ENCODE assay signal across 24 mouse cellular contexts in the genomic region with DNA sequence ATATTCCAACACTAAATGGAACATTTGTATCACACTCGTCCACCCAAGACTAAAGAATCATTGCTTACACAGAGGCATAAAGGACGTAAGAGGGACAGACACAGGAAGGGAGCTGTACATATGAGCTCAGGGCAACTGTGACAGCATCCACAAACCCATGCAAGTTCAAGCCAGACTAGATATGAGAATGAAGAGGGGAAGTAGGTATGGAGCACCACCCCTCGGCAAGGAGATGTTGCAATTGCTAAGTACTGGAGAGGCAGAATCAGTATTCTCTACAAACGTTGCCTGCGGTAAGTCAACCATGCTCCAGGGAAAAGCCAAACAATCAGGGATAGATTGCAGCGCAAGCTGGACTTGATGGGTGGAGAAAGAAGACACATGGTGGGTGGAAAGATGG.
DNase-seq lines count a peak whose midpoint lies in the region; ATAC-seq and TF ChIP-seq lines count a peak whose summit lies in the region.
"Had no signal": no experiment of that assay in that cellular context is flagged by ENCODE, and none has a peak within 500 bp of the region (broad histone marks: within the 10 kb centered on the region; RNA-seq: fewer than 3 reads in every experiment).

No protein-coding gene starts in this region.

- peaks cover 0 to 3% of the 10 kb centered on the region in 2 experiments; a peak in 3 of 4 replicates for H3K4me1 ChIP-seq in MEL (ENCODE audit: control insufficient read depth in 1 of 2, insufficient read depth in 2 of 2, low read length in 2 of 2)
- H3K4me1 ChIP-seq: embryonic facial prominence, embryonic 13.5 days; embryonic facial prominence, embryonic 15.5 days; forebrain, embryonic 10.5 days had no signal

- H3K9me3 ChIP-seq in MEL (replicated peaks; ENCODE audit: insufficient read depth, low read length), result no peaks in the 10 kb centered on the region
- H3K9me3 ChIP-seq: embryonic facial prominence, embryonic 13.5 days; embryonic facial prominence, embryonic 15.5 days; forebrain, embryonic 10.5 days; forebrain, embryonic 12.5 days had no signal

- no peak overlapping the region for H3K4me3 ChIP-seq in MEL (ENCODE audit: control insufficient read depth in 1 of 2, insufficient read depth in 1 of 2, low read depth in 2 of 2, low read length in 2 of 2)
- H3K4me3 ChIP-seq: embryonic facial prominence, embryonic 13.5 days; embryonic facial prominence, embryonic 15.5 days; erythroblast, embryonic 14.5 days; forebrain, embryonic 10.5 days; forebrain, embryonic 12.5 days had no signal

- TF ChIP-seq EP300 in MEL (IDR thresholded peaks at IDR 0.05; ENCODE audit: low read depth in 1 of 2, low read length in 2 of 2), result no peak

- 0 out of 6 replicates have a peak, but pooled peaks of 1 of the 3 experiments have one; percentile 12 for TF ChIP-seq CTCF in MEL (IDR thresholded peaks at IDR 0.05 in 2 of 3, conservative IDR thresholded peaks at IDR 0.05 in 1 of 3; ENCODE audit: control insufficient read depth in 1 of 3, insufficient read depth in 1 of 3, low read depth in 2 of 3, low read length in 3 of 3, poor library complexity in 1 of 3, severe bottlenecking in 1 of 3)

- no peaks in the 10 kb centered on the region for H3K79me2 ChIP-seq in MEL (ENCODE audit: control insufficient read depth, insufficient read depth, low read length, poor library complexity)

- ATAC-seq in megakaryocyte, adult 5-6 weeks (ENCODE audit: poor library complexity, severe bottlenecking), result peak; percentile 85
- ATAC-seq: activated CD4-positive, CD25-positive, alpha-beta regulatory T cell, adult 4 months; forebrain, embryonic 14.5 days; forebrain, embryonic 16.5 days had no signal

- TF ChIP-seq RAD21 in MEL (IDR thresholded peaks at IDR 0.05; ENCODE audit: low read depth, low read length), result no peak; the same call in none of the 2 replicates

- DNase-seq in A20 (ENCODE audit: low read depth, low spot score), result peak; percentile 18
- DNase-seq in MEL (ENCODE audit: low read depth, low spot score), result peak; percentile 51
- DNase-seq in cerebellum, adult 11-12 months, result no peak
- DNase-seq in lung, postnatal 14 days, result no peak
- no peak for DNase-seq in left cerebral cortex, postnatal 25 days (ENCODE audit: low spot score in 2 of 2)
- no peak for DNase-seq in kidney, adult 9 months
- DNase-seq: adrenal gland, adult 8-10 months; adrenal gland, postnatal 14 days; adrenal gland, postnatal 36 days; cerebellum, adult 18-20 months; cerebellum, adult 8-10 months; cerebellum, adult 9-11 months; cerebellum, postnatal 14 days; cerebellum, postnatal 36 days; embryo, embryonic 11 days had no signal

- H3K9ac ChIP-seq in MEL (ENCODE audit: control insufficient read depth, low read depth, low read length, poor library complexity, severe bottlenecking), result no peak overlapping the region
- H3K9ac ChIP-seq: embryonic facial prominence, embryonic 13.5 days; embryonic facial prominence, embryonic 15.5 days; forebrain, embryonic 12.5 days had no signal

- intact Hi-C loops in left cerebral cortex, postnatal 25 days (cut with DNase I), result no loop called here

- peaks cover 0 to 4% of the 10 kb centered on the region in 2 experiments; a peak in 2 of 4 replicates for H3K36me3 ChIP-seq in MEL (ENCODE audit: control insufficient read depth in 1 of 2, insufficient read depth in 2 of 2, low read length in 2 of 2)
- H3K36me3 ChIP-seq: embryonic facial prominence, embryonic 13.5 days; embryonic facial prominence, embryonic 15.5 days; forebrain, embryonic 10.5 days; forebrain, embryonic 12.5 days had no signal

- no peak overlapping the region for H3K27ac ChIP-seq in MEL (ENCODE audit: control insufficient read depth, low read depth, low read length)
- H3K27ac ChIP-seq: embryonic facial prominence, embryonic 13.5 days; embryonic facial prominence, embryonic 15.5 days; forebrain, embryonic 10.5 days; forebrain, embryonic 12.5 days had no signal

- no peaks in the 10 kb centered on the region for H3K27me3 ChIP-seq in MEL (ENCODE audit: control insufficient read depth in 1 of 2, insufficient read depth in 2 of 2, low read length in 2 of 2)
- H3K27me3 ChIP-seq: embryonic facial prominence, embryonic 13.5 days; embryonic facial prominence, embryonic 15.5 days; forebrain, embryonic 12.5 days had no signal

- no peak for TF ChIP-seq POLR2A in MEL (IDR thresholded peaks at IDR 0.05; ENCODE audit: control insufficient read depth in 1 of 2, insufficient read depth in 1 of 2, low read depth in 1 of 2, low read length in 2 of 2, poor library complexity in 1 of 2)

TF ChIP-seq in MEL, 35 proteins besides CTCF, POLR2A, EP300 and RAD21:
- no peak for TF ChIP-seq USF1 (IDR thresholded peaks at IDR 0.05; ENCODE audit: low read depth, low read length)
- no peak for TF ChIP-seq POLR2AphosphoS5 (IDR thresholded peaks at IDR 0.05; ENCODE audit: borderline replicate concordance, low read depth, low read length)
- no peak for TF ChIP-seq SIN3A (IDR thresholded peaks at IDR 0.05; ENCODE audit: low read length)
- TF ChIP-seq UBTF (IDR thresholded peaks at IDR 0.05; ENCODE audit: borderline replicate concordance, insufficient read depth, low read depth, low read length), result no peak

Comparison
In these comparisons a context has a peak if more than half of its experiments do, and no peak if none do; other contexts are left out.
1. DNase-seq: peak in A20 (single experiment) and MEL (single experiment); none in cerebellum, adult 11-12 months (single experiment), lung, postnatal 14 days (single experiment), left cerebral cortex, postnatal 25 days (0 of 2) and kidney, adult 9 months (single experiment).